ENCODE assay signal across 8 mouse cellular contexts in the genomic region with DNA sequence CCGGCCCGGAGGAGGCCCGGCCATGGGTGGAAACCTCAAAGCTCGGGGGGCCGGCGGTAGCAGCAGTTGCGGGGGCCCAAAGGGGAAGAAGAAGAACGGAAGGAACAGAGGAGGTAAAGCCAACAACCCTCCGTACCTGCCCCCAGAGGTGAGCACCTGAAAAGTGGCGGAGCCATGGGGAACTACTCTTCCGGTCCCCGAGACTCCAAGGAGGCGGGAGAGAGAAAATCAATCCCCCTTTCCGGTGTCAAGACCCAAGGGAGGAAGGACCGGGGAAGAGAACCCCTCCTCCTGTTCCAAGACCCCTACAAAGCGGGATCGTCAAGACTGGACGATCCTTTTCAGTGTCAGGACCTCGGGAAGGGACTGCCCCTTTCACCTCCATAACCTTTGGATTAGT. TPM values are rescaled to one million over a fixed set of nuclear protein-coding genes. Genes with fewer than 3 reads are reported as not detected.
DNase-seq lines count a peak whose midpoint lies in the region; ATAC-seq and TF ChIP-seq lines count a peak whose summit lies in the region.

No protein-coding gene starts in this region.

- TF ChIP-seq CTCF in layer of hippocampus, adult 2 months (conservative IDR thresholded peaks at IDR 0.05), result no peak

- peak overlapping the region; percentile 70 for H3K4me2 ChIP-seq in hindbrain, embryonic 12.5 days (replicated peaks)

- ATAC-seq in hindbrain, embryonic 12.5 days (ENCODE audit: low FRiP score), result peak; percentile 55

- peaks cover 36% of the 10 kb centered on the region for H3K79me2 ChIP-seq in macrophage (ENCODE audit: inconsistent target)

- DNase-seq in layer of hippocampus, adult 2 months (ENCODE audit: low spot score in 2 of 2), result no peak
- DNase-seq in layer of hippocampus, postnatal 25 days (ENCODE audit: extremely low spot score in 1 of 2, low spot score in 1 of 2), result no peak
- no peak for DNase-seq in right cerebral cortex, postnatal 14 days
- DNase-seq in adrenal gland, postnatal 4 days (ENCODE audit: low spot score in 2 of 2), result no peak
- DNase-seq in kidney, adult 11 months, result no peak

- H3K36me3 ChIP-seq in hindbrain, embryonic 12.5 days, result peaks cover 30% of the 10 kb centered on the region
- H3K36me3 ChIP-seq in macrophage (ENCODE audit: inconsistent target), result peaks cover 19% of the 10 kb centered on the region

- H3K4me3 ChIP-seq in layer of hippocampus, adult 2 months, result peak overlapping the region; percentile 92
- H3K4me3 ChIP-seq in brown adipose tissue, adult 24 weeks (ENCODE audit: insufficient read depth, low read depth, low read length), result peak overlapping the region; percentile 83
- H3K4me3 ChIP-seq in hindbrain, embryonic 12.5 days, result peak overlapping the region; percentile 86
- peak overlapping the region; percentile 98 for H3K4me3 ChIP-seq in macrophage (ENCODE audit: inconsistent target)

- H3K27ac ChIP-seq in layer of hippocampus, adult 2 months, result peak overlapping the region; percentile 90
- H3K27ac ChIP-seq in brown adipose tissue, adult 24 weeks (replicated peaks; ENCODE audit: low read depth, low read length), result peak overlapping the region; percentile 83
- peak overlapping the region; percentile 82 for H3K27ac ChIP-seq in hindbrain, embryonic 12.5 days
- H3K27ac ChIP-seq in macrophage, result peak overlapping the region; percentile 80

- H3K9ac ChIP-seq in hindbrain, embryonic 12.5 days, result peak overlapping the region; percentile 88

- peaks cover 16% of the 10 kb centered on the region for H3K4me1 ChIP-seq in brown adipose tissue, adult 24 weeks (ENCODE audit: control insufficient read depth, insufficient read depth, insufficient read length, low read length)
- H3K4me1 ChIP-seq in hindbrain, embryonic 12.5 days, result peaks cover 24% of the 10 kb centered on the region

- no peaks in the 10 kb centered on the region for H3K9me3 ChIP-seq in hindbrain, embryonic 12.5 days (replicated peaks)

- H3K27me3 ChIP-seq in hindbrain, embryonic 12.5 days, result no peaks in the 10 kb centered on the region

- WGBS in hindbrain, embryonic 12.5 days, result 0% methylated on average over 19 of the region's 19 CpGs
- under 1% methylated on average over 17 of the region's 19 CpGs for WGBS in macrophage (ENCODE audit: missing documents)

RNA-seq across cellular contexts. Expression of a gene that starts 0.3 kb away (rescaled TPM):
- total RNA-seq in layer of hippocampus, adult 2 months (2021), result 100 to 1,000 TPM; 118 to 138 TPM
- total RNA-seq in layer of hippocampus, postnatal 25 days (2021), result 100 to 1,000 TPM in 1 of 2 experiments, 10 to 100 TPM in 1; 91.4 to 124 TPM
- polyA plus RNA-seq in brown adipose tissue, adult 24 weeks (2012; ENCODE audit: insufficient read depth, insufficient read length, missing spikeins), result 19.3 and 23.4 TPM in 2 replicates
- 49.3 and 54.1 TPM in 2 replicates for polyA plus RNA-seq in hindbrain, embryonic 12.5 days (2016; fragmentation: Nextera tagmentation; extraction: Ambion mirVana)
- 1,000 to 10,000 TPM in 13 of 26 experiments, 100 to 1,000 TPM in 13; 317 to 1,615 (median 821) TPM for total RNA-seq in macrophage (2018; cell fraction: chromatin; rRNA removed)
- total RNA-seq in macrophage (2018; cell fraction: cytosol; rRNA removed), result 100 to 1,000 TPM in 5 of 26 experiments, 10 to 100 TPM in 21; 22.3 to 134 (median 66.4) TPM
- total RNA-seq in macrophage (2018; cell fraction: nucleus; rRNA removed), result 1,000 to 10,000 TPM in 2 of 26 experiments, 100 to 1,000 TPM in 24; 217 to 1,101 (median 381) TPM
- polyA plus RNA-seq in macrophage (2018), result 28.2 to 71.1 TPM (median 37.1 TPM) in 3 replicates
- total RNA-seq in adrenal gland, postnatal 4 days (2021), result 100 to 1,000 TPM; 101 to 116 TPM

RNA-seq across cellular contexts. Expression of a gene that starts 7.8 kb away (rescaled TPM):
- 10 to 100 TPM in 1 of 2 experiments, 1 to 10 TPM in 1; 7.9 to 10.5 TPM for total RNA-seq in layer of hippocampus, adult 2 months (2021)
- total RNA-seq in layer of hippocampus, postnatal 25 days (2021), result 10 to 100 TPM; 10.7 to 11.0 TPM
- polyA plus RNA-seq in brown adipose tissue, adult 24 weeks (2012; ENCODE audit: insufficient read depth, insufficient read length, missing spikeins), result 4.2 and 4.9 TPM in 2 replicates
- 27.6 and 30.6 TPM in 2 replicates for polyA plus RNA-seq in hindbrain, embryonic 12.5 days (2016; fragmentation: Nextera tagmentation; extraction: Ambion mirVana)
- total RNA-seq in macrophage (2018; cell fraction: chromatin; rRNA removed), result 1 to 10 TPM in 24 of 26 experiments, not detected in 2; 1.0 to 9.0 (median 4.4) TPM
- 10 to 100 TPM in 21 of 26 experiments, 1 to 10 TPM in 5; 7.3 to 25.4 (median 20.5) TPM for total RNA-seq in macrophage (2018; cell fraction: cytosol; rRNA removed)
- 10 to 100 TPM in 13 of 26 experiments, 1 to 10 TPM in 13; 2.9 to 20.2 (median 9.9) TPM for total RNA-seq in macrophage (2018; cell fraction: nucleus; rRNA removed)
- 8.1 to 18.8 TPM (median 17.6 TPM) in 3 replicates for polyA plus RNA-seq in macrophage (2018)
- 10 to 100 TPM; 18.1 to 18.4 TPM for total RNA-seq in adrenal gland, postnatal 4 days (2021)

RNA-seq across cellular contexts. Expression of a gene that starts 17.2 kb away (rescaled TPM):
- 10 to 100 TPM; 27.4 to 28.8 TPM for total RNA-seq in layer of hippocampus, adult 2 months (2021)
- total RNA-seq in layer of hippocampus, postnatal 25 days (2021), result 10 to 100 TPM; 24.6 to 28.4 TPM
- polyA plus RNA-seq in brown adipose tissue, adult 24 weeks (2012; ENCODE audit: insufficient read depth, insufficient read length, missing spikeins), result 1.3 TPM in 1 of 2 replicates, not detected in the other
- polyA plus RNA-seq in hindbrain, embryonic 12.5 days (2016; fragmentation: Nextera tagmentation; extraction: Ambion mirVana), result 20.3 and 21.5 TPM in 2 replicates
- 1 to 10 TPM in 20 of 26 experiments, under 1 TPM in 1, not detected in 5; 0.86 to 6.0 (median 3.1) TPM for total RNA-seq in macrophage (2018; cell fraction: chromatin; rRNA removed)
- total RNA-seq in macrophage (2018; cell fraction: cytosol; rRNA removed), result 1 to 10 TPM; 2.8 to 7.9 (median 4.8) TPM
- 1 to 10 TPM in 24 of 26 experiments, under 1 TPM in 2; 0.92 to 6.7 (median 3.0) TPM for total RNA-seq in macrophage (2018; cell fraction: nucleus; rRNA removed)
- 0.99 to 5.6 TPM (median 1.8 TPM) in 3 replicates for polyA plus RNA-seq in macrophage (2018)
- 10 to 100 TPM; 10.2 to 13.4 TPM for total RNA-seq in adrenal gland, postnatal 4 days (2021)

RNA-seq across cellular contexts. Expression of a gene that starts 41.3 kb away (rescaled TPM):
- 1 to 10 TPM; 5.4 to 6.0 TPM for total RNA-seq in layer of hippocampus, adult 2 months (2021)
- 1 to 10 TPM; 5.9 to 6.0 TPM for total RNA-seq in layer of hippocampus, postnatal 25 days (2021)
- 4.3 and 5.3 TPM in 2 replicates for polyA plus RNA-seq in brown adipose tissue, adult 24 weeks (2012; ENCODE audit: insufficient read depth, insufficient read length, missing spikeins)
- polyA plus RNA-seq in hindbrain, embryonic 12.5 days (2016; fragmentation: Nextera tagmentation; extraction: Ambion mirVana), result 12.4 and 14.0 TPM in 2 replicates
- total RNA-seq in macrophage (2018; cell fraction: chromatin; rRNA removed), result 10 to 100 TPM in 9 of 26 experiments, 1 to 10 TPM in 17; 3.0 to 17.3 (median 8.2) TPM
- total RNA-seq in macrophage (2018; cell fraction: cytosol; rRNA removed), result 1 to 10 TPM; 2.6 to 7.8 (median 6.1) TPM
- total RNA-seq in macrophage (2018; cell fraction: nucleus; rRNA removed), result 10 to 100 TPM in 3 of 26 experiments, 1 to 10 TPM in 23; 2.5 to 18.6 (median 5.2) TPM
- polyA plus RNA-seq in macrophage (2018), result 4.5 to 10.3 TPM (median 5.2 TPM) in 3 replicates
- total RNA-seq in adrenal gland, postnatal 4 days (2021), result 10 to 100 TPM; 34.9 to 36.8 TPM

RNA-seq across cellular contexts. Expression of a gene that starts 41.4 kb away (rescaled TPM):
- total RNA-seq in layer of hippocampus, adult 2 months (2021), result 10 to 100 TPM; 44.0 to 48.3 TPM
- 10 to 100 TPM; 44.9 to 45.7 TPM for total RNA-seq in layer of hippocampus, postnatal 25 days (2021)
- polyA plus RNA-seq in brown adipose tissue, adult 24 weeks (2012; ENCODE audit: insufficient read depth, insufficient read length, missing spikeins), result 8.5 and 9.2 TPM in 2 replicates
- polyA plus RNA-seq in hindbrain, embryonic 12.5 days (2016; fragmentation: Nextera tagmentation; extraction: Ambion mirVana), result 57.6 and 58.3 TPM in 2 replicates
- total RNA-seq in macrophage (2018; cell fraction: chromatin; rRNA removed), result 10 to 100 TPM; 10.7 to 48.4 (median 31.1) TPM
- 10 to 100 TPM; 10.3 to 20.8 (median 15.0) TPM for total RNA-seq in macrophage (2018; cell fraction: cytosol; rRNA removed)
- 10 to 100 TPM in 25 of 26 experiments, 1 to 10 TPM in 1; 9.8 to 41.1 (median 20.0) TPM for total RNA-seq in macrophage (2018; cell fraction: nucleus; rRNA removed)
- 15.0 to 22.0 TPM (median 16.0 TPM) in 3 replicates for polyA plus RNA-seq in macrophage (2018)
- 10 to 100 TPM; 72.0 to 74.6 TPM for total RNA-seq in adrenal gland, postnatal 4 days (2021)
